13 mouse cellular contexts compared by ENCODE assay signal in genomic region chr1:91993658-91994165, GRCm38 (mm10).
A peak's percentile ranks its signal among the peaks of the same experiment; 100 is the strongest.
DNase-seq lines count a peak whose midpoint lies in the region; TF ChIP-seq lines count a peak whose summit lies in the region.
"Had no signal": no experiment of that assay in that cellular context is flagged by ENCODE, and none has a peak within 500 bp of the region (broad histone marks: within the 10 kb centered on the region; RNA-seq: fewer than 3 reads in every experiment).

No protein-coding gene starts in this region.

- TF ChIP-seq CTCF in gastrocnemius, adult 2 months (IDR thresholded peaks at IDR 0.05): no peak

- DNase-seq in gastrocnemius, adult 2 months: no peak
- DNase-seq in gastrocnemius, postnatal 14 days: no peak
- peak; percentile 54 for DNase-seq in R1 (ENCODE audit: low read depth, low spot score)
- peak; percentile 58 to 66 for DNase-seq in kidney, adult 8-10 months
- DNase-seq in kidney, postnatal 25 days: peak; percentile 51 to 81
- DNase-seq in lung, adult 18-20 months: no peak
- DNase-seq in layer of hippocampus, adult 11-12 months (ENCODE audit: low spot score): no peak
- DNase-seq: B cell, adult 2 months; cerebellum, adult 11 months; lung, postnatal 14 days had no signal

- H3K4me3 ChIP-seq in gastrocnemius, adult 2 months: no peak overlapping the region
- H3K4me3 ChIP-seq: embryonic facial prominence, embryonic 13.5 days; hindbrain, embryonic 10.5 days; megakaryocyte, embryonic 14.5 days had no signal

- intact Hi-C loops in gastrocnemius, adult 2 months (cut with DNase I): no loop called here
- intact Hi-C loops in gastrocnemius, postnatal 14 days (cut with DNase I; ENCODE audit: low total_unique reads): loop anchor here (10.0 kb wide), 1 partner anchor 371 kb away; no protein-coding TSS in a partner anchor

- H3K27ac ChIP-seq in gastrocnemius, adult 2 months: peak overlapping the region; percentile 61
- H3K27ac ChIP-seq: embryonic facial prominence, embryonic 13.5 days; hindbrain, embryonic 10.5 days had no signal

Comparison
In these comparisons a context has a peak if more than half of its experiments do, and no peak if none do; other contexts are left out.
1. DNase-seq: peak in R1 (single experiment), kidney, adult 8-10 months (2 of 2) and kidney, postnatal 25 days (2 of 2); none in gastrocnemius, adult 2 months (single experiment), gastrocnemius, postnatal 14 days (single experiment), lung, adult 18-20 months (0 of 2) and layer of hippocampus, adult 11-12 months (single experiment).